Mouse (Mus musculus): Measurements from ENCODE around the gene Jade2.
A peak's percentile ranks its signal among the peaks of the same experiment; 100 is the strongest.

Gene Jade2

GRCm38 (mm10) chr11:51833393-51834066, 23.9 kb downstream of the Jade2 start:
- no peak for DNase-seq (ENCODE audit: low spot score)

GRCm38 (mm10) chr11:51832992-51833391, 24.5 kb downstream of the Jade2 start:
- no peak for DNase-seq (ENCODE audit: low spot score)

GRCm38 (mm10) chr11:51831962-51832909, 25.2 kb downstream of the Jade2 start:
- no peak for DNase-seq (ENCODE audit: low spot score)

GRCm38 (mm10) chr11:51824867-51825424, 32.5 kb downstream of the Jade2 start:
- DNase-seq (ENCODE audit: low spot score), result no peak

- DNase-seq (ENCODE audit: low spot score), result no peak
Observed at GRCm38 (mm10) chr11:51823963-51824753, 33.3 kb downstream of the Jade2 start.

GRCm38 (mm10) chr11:51823271-51823670, 34.2 kb downstream of the Jade2 start:
- peak; percentile 32 for DNase-seq (ENCODE audit: low spot score)

- DNase-seq (ENCODE audit: low spot score), result no peak
Observed at GRCm38 (mm10) chr11:51822736-51823135, 34.7 kb downstream of the Jade2 start.

- peak; percentile 83 for DNase-seq (ENCODE audit: low spot score)
Observed at GRCm38 (mm10) chr11:51820861-51821260, 36.6 kb downstream of the Jade2 start.

GRCm38 (mm10) chr11:51819964-51820363, 37.5 kb downstream of the Jade2 start:
- DNase-seq (ENCODE audit: low spot score), result peak; percentile 45

GRCm38 (mm10) chr11:51818837-51819236, 38.6 kb downstream of the Jade2 start:
- DNase-seq (ENCODE audit: low spot score), result no peak

- peak; percentile 88 for DNase-seq (ENCODE audit: low spot score)
Observed at GRCm38 (mm10) chr11:51817756-51818155, 39.7 kb downstream of the Jade2 start.

- DNase-seq (ENCODE audit: low spot score), result no peak
Observed at GRCm38 (mm10) chr11:51812022-51812546, 45.4 kb downstream of the Jade2 start.

- no peak for DNase-seq (ENCODE audit: low spot score)
Observed at GRCm38 (mm10) chr11:51811230-51811629, 46.2 kb downstream of the Jade2 start.

GRCm38 (mm10) chr11:51809632-51810224, 47.7 kb downstream of the Jade2 start:
- no peak for DNase-seq (ENCODE audit: low spot score)

GRCm38 (mm10) chr11:51807108-51807879, 50.2 kb downstream of the Jade2 start:
- no peak for DNase-seq (ENCODE audit: low spot score)

- peak; percentile 93 for DNase-seq (ENCODE audit: low spot score)
Observed at GRCm38 (mm10) chr11:51805221-51805981, 52.1 kb downstream of the Jade2 start.

GRCm38 (mm10) chr11:51800634-51801325, 56.7 kb downstream of the Jade2 start:
- DNase-seq (ENCODE audit: low spot score), result no peak

GRCm38 (mm10) chr11:51796272-51796671, 61.2 kb downstream of the Jade2 start:
- no peak for DNase-seq (ENCODE audit: low spot score)

GRCm38 (mm10) chr11:51790662-51791061, 66.8 kb downstream of the Jade2 start:
- DNase-seq (ENCODE audit: low spot score), result no peak
